Mouse (Mus musculus) heart, adult 2 months (tissue): ENCODE results near the gene Gm1043.

Experiments used
- CTCF ChIP-seq: fragments of 200-600 bp; IDR thresholded peaks from 2 replicates; pipeline ENCODE4 v1.8.1; 2022; ENCODE audit warnings: antibody characterized with exemption, mild to moderate bottlenecking, moderate library complexity
- EP300 ChIP-seq: fragments of 200-500 bp; IDR thresholded peaks from 2 replicates; pipeline ENCODE4 v1.6.1; 2011; ENCODE audit warnings: low read depth, low read length, control low read depth; ENCODE audit not compliant: insufficient read depth
- POLR2A ChIP-seq: fragments of 200-500 bp; IDR thresholded peaks from 2 replicates; pipeline ENCODE4 v1.6.1; 2011; ENCODE audit warnings: mild to moderate bottlenecking, low read depth, low read length, control low read depth; ENCODE audit not compliant: insufficient read depth

DNA sequence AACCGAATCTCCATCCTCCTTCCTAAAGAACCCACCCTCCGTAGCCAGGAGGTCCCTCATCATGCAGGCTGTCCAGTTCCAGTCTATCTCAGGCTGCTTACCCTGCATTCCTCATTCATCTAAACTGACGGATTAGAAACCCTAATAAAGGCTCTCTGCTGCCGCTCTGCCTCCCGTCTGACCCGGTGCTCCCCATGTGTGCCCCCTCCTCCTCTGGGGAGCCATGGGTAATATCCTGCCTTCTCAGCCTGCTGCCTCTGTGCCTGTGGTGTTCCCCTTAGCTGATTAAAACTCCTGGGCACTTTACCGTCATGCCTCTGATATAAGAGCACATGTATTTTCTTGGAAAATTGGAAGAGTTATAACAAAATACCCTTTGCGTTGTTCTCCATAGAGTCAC lies 137.1 kb downstream of the Gm1043 start:
- TF ChIP-seq POLR2A (no peak), EP300 (no peak), CTCF (no peak)
